Mouse (Mus musculus): ENCODE results near the gene Srgap1. TPM values are rescaled to one million over a fixed set of nuclear protein-coding genes. Genes with fewer than 3 reads are reported as not detected.

Gene Srgap1
- polyA plus RNA-seq, 1 experiment = 16.2 TPM

DNA sequence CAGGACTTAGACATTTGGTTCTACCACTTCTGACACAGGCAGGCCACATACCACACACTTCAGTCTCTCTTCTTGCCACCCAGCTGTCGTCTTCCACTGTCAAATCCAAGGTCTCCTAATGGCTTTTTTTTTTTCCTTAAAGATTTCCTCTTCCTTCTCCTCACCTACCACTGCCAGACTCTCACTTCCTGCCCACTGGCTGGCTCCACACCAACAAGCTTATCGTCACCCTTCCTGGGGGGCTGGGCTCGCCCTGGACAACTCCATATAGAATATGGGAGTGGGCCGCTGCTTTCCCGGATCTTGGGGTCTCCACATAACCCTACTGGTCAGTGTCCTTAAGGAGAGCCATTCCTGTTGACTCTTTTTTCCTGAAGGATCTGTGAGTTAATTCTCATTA, 26.9 kb downstream of the Srgap1 start:
- TF ChIP-seq CTCF (IDR thresholded peaks at IDR 0.05; ENCODE audit: borderline replicate concordance, insufficient read depth, low read length) = no peak
- TF ChIP-seq POLR2A (IDR thresholded peaks at IDR 0.05; ENCODE audit: low read depth, low read length) = no peak
- H3K27ac ChIP-seq (ENCODE audit: insufficient read depth, low read length) = no peak overlapping the region
- no peak overlapping the region for H3K4me3 ChIP-seq (ENCODE audit: insufficient read depth, low read length)
- peaks cover 8% of the 10 kb centered on the region for H3K4me1 ChIP-seq (ENCODE audit: control insufficient read depth, insufficient read depth, low read length)

DNA sequence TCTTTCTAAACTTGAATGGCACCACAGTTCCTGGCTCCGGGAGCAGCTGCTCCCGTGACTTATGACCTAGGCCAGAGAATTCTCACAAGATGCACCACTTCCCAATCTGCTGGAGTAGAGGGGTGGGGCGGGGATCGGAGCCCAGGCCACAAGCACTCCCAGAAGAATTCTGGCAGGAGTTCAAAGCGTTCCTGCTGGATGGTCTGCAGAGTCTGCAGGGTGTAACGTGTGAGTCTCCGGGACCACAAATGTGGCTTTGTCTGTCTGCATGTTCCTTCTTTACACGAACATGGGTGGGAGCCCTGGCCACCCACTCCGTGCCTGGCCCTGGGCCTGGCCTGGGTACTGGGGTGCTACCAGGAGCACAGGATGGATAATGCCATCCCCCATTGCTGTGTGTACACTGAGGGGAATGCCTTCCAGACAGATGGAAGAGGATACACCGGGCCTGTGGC, 28.5 kb downstream of the Srgap1 start:
- no peak overlapping the region for H3K4me3 ChIP-seq (ENCODE audit: insufficient read depth, low read length)
- TF ChIP-seq CTCF (IDR thresholded peaks at IDR 0.05; ENCODE audit: borderline replicate concordance, insufficient read depth, low read length) (no peak), POLR2A (IDR thresholded peaks at IDR 0.05; ENCODE audit: low read depth, low read length) (no peak)
- H3K4me1 ChIP-seq (ENCODE audit: control insufficient read depth, insufficient read depth, low read length) = peaks cover 8% of the 10 kb centered on the region
- H3K27ac ChIP-seq (ENCODE audit: insufficient read depth, low read length) = no peak overlapping the region

DNA sequence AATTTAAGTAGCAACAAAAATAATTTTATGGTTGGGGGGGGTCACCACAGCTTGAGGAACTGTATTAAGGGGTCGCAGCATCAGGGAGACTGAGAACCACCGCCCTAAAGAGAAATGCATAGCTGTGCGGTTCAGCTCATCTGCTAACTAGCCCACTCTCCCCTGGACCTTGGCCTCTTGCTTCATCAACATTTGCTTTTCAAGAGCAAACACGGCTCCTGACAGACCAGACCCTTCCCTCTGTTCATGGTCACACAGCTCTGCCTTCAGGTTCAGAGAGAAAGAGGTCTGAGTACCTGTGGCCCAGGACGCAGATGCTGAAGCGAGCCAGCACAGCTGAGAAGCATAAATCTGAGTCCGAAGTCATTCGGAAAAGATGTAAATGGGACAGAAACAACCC, 29.4 kb downstream of the Srgap1 start:
- peaks cover 8% of the 10 kb centered on the region for H3K4me1 ChIP-seq (ENCODE audit: control insufficient read depth, insufficient read depth, low read length)
- H3K27ac ChIP-seq (ENCODE audit: insufficient read depth, low read length) = no peak overlapping the region
- TF ChIP-seq CTCF (IDR thresholded peaks at IDR 0.05; ENCODE audit: borderline replicate concordance, insufficient read depth, low read length) (no peak), POLR2A (IDR thresholded peaks at IDR 0.05; ENCODE audit: low read depth, low read length) (no peak)
- no peak overlapping the region for H3K4me3 ChIP-seq (ENCODE audit: insufficient read depth, low read length)

DNA sequence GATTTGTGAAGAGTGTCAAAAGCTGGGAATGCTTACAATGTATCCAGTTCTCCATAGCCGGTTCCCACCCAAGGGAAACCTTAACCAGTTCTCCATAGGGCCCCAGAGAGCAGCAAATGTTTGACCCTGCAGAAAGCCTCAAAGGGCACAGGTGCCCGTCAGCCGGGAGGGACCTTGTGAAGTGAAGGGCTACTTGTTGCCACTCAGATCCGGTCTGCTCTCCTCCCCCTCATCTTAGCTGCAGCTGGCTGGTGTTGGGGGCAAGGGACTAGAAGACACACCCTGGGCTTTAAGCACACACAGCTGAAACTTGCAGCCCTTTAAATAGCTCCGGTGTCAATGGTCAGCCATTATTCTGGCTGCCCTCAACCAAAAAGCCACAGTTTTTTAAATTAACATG, 30.1 kb downstream of the Srgap1 start:
- no peak for TF ChIP-seq CTCF (IDR thresholded peaks at IDR 0.05; ENCODE audit: borderline replicate concordance, insufficient read depth, low read length)
- no peak for TF ChIP-seq POLR2A (IDR thresholded peaks at IDR 0.05; ENCODE audit: low read depth, low read length)
- Histone ChIP-seq H3K27ac (ENCODE audit: insufficient read depth, low read length) (no peak overlapping the region), H3K4me3 (ENCODE audit: insufficient read depth, low read length) (no peak overlapping the region), H3K4me1 (ENCODE audit: control insufficient read depth, insufficient read depth, low read length) (peaks cover 8% of the 10 kb centered on the region)

DNA sequence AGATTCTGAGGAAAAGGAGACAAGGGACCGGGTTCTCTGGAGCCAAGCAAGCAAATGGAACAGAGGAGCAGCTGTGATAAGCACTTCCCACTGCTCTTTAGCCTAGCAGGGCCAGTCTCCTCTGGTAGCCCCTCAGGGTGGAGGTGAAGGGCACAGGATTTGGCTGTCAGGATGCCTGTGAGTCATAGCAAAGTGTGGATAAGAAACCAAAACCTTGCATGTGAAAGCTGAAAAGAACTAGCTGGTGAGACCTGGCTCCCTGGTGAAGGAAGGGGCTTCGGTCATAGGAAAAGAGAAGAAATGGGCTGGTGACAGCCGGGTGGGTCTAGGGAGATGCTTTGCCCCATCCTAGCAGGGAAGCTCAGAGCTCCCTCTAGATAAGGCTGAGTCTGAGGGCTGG, 30.5 kb downstream of the Srgap1 start:
- Histone ChIP-seq H3K4me3 (ENCODE audit: insufficient read depth, low read length) (no peak overlapping the region), H3K4me1 (ENCODE audit: control insufficient read depth, insufficient read depth, low read length) (peaks cover 8% of the 10 kb centered on the region), H3K27ac (ENCODE audit: insufficient read depth, low read length) (no peak overlapping the region)
- no peak for TF ChIP-seq CTCF (IDR thresholded peaks at IDR 0.05; ENCODE audit: borderline replicate concordance, insufficient read depth, low read length)
- no peak for TF ChIP-seq POLR2A (IDR thresholded peaks at IDR 0.05; ENCODE audit: low read depth, low read length)

DNA sequence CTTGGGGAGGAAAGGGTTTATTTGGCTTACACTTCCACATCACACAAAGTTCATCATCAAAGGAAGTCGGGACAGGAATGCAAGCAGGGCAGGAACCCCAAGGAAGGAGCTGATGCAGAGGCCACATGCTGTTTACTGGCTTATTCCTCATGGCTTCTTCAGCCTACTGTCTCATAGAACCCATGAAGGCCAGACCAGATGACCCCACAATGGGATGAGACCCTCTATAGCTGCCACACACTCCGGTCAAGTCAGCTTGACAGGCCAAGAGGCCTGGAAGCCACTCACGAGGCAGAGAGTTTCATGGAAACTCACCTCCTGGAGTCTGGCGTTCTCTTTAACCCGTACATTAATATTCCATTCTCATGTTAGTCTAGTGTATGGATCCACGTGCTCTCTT, 34.8 kb downstream of the Srgap1 start:
- Histone ChIP-seq H3K4me1 (ENCODE audit: control insufficient read depth, insufficient read depth, low read length) (peaks cover 7% of the 10 kb centered on the region; the same call in 1 of the 2 replicates), H3K4me3 (ENCODE audit: insufficient read depth, low read length) (no peak overlapping the region), H3K27ac (ENCODE audit: insufficient read depth, low read length) (no peak overlapping the region)
- TF ChIP-seq POLR2A (IDR thresholded peaks at IDR 0.05; ENCODE audit: low read depth, low read length) (no peak), CTCF (IDR thresholded peaks at IDR 0.05; ENCODE audit: borderline replicate concordance, insufficient read depth, low read length) (no peak)

DNA sequence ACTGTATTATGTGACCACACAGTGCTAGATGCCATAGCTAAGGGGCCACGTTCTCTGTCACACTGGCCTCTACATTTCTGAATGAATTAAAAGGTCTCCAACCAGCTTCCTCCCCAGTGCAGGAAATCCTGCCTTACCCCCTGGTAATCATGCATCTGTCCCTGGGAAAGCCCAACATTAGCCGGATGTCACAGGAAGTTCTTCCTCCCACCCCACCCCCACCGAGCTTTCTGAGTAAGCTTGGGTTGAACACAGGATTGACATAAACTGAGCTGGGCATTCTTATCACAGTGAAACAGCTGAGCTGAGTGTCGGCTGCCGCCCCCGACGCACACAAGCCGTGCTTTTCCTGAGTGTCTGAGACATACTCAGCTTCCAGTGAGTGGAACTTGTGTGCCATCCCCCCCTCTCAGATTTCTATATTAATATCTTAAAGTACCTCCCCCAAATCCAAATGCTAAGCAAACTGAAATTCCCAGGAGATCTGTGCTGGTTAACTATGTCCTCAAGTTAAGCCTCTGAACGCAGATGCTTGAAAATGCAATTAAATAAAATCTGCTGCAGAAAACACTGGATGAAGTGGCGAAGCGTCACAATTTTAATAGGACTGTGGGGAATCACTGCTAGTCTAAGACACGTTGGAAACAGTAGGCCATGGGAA, 38.3 kb downstream of the Srgap1 start:
- H3K27ac ChIP-seq (ENCODE audit: insufficient read depth, low read length) = no peak overlapping the region; the same call in 1 of the 2 replicates
- H3K4me1 ChIP-seq (ENCODE audit: control insufficient read depth, insufficient read depth, low read length) = peaks cover 7% of the 10 kb centered on the region; the same call in 1 of the 2 replicates
- no peak for TF ChIP-seq POLR2A (IDR thresholded peaks at IDR 0.05; ENCODE audit: low read depth, low read length)
- no peak for TF ChIP-seq CTCF (IDR thresholded peaks at IDR 0.05; ENCODE audit: borderline replicate concordance, insufficient read depth, low read length)
- no peak overlapping the region for H3K4me3 ChIP-seq (ENCODE audit: insufficient read depth, low read length)

DNA sequence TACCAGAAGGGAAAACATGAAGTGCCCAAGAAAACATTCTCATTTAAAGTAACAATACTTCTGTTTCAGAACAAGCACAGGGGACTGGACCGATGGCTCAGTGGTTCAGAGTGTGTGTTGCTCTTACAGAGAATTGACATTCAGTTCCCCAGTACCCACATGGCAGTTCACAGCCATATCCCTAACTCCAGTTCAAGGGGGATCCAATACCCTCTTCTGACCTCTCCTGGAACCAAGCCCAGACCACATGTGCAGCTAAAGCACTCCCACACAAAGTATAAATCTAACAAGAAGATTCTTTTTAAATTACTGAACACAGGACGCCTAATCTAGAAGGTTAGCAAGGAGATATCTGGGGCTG, 38.8 kb downstream of the Srgap1 start:
- Histone ChIP-seq H3K4me3 (ENCODE audit: insufficient read depth, low read length) (no peak overlapping the region), H3K4me1 (ENCODE audit: control insufficient read depth, insufficient read depth, low read length) (peaks cover 7% of the 10 kb centered on the region; the same call in 1 of the 2 replicates), H3K27ac (ENCODE audit: insufficient read depth, low read length) (no peak overlapping the region; the same call in 1 of the 2 replicates)
- no peak for TF ChIP-seq CTCF (IDR thresholded peaks at IDR 0.05; ENCODE audit: borderline replicate concordance, insufficient read depth, low read length)
- TF ChIP-seq POLR2A (IDR thresholded peaks at IDR 0.05; ENCODE audit: low read depth, low read length) = no peak

DNA sequence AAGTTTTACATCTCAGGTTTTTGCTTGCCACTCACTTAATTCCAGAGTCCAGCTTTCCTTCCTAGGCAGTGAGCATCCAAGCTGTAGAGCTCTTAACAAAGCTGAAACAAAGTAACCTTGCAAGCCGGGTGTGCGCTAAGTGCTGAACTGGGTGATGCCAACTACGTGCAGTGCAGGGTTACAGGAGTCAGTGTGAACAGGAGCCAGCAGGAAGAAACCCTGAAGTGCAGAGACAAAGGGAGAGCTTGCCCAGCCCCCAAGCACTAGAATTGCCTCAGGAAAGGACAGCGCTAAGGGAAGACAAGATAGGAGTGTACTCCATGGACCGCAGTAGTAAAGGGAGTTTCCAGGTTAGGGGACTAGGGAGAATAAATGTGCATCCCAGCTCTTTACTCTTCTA, 40.5 kb downstream of the Srgap1 start:
- Histone ChIP-seq H3K4me1 (ENCODE audit: control insufficient read depth, insufficient read depth, low read length) (peaks cover 7% of the 10 kb centered on the region; the same call in 1 of the 2 replicates), H3K27ac (ENCODE audit: insufficient read depth, low read length) (no peak overlapping the region), H3K4me3 (ENCODE audit: insufficient read depth, low read length) (no peak overlapping the region)
- TF ChIP-seq CTCF (IDR thresholded peaks at IDR 0.05; ENCODE audit: borderline replicate concordance, insufficient read depth, low read length) = no peak
- no peak for TF ChIP-seq POLR2A (IDR thresholded peaks at IDR 0.05; ENCODE audit: low read depth, low read length)

DNA sequence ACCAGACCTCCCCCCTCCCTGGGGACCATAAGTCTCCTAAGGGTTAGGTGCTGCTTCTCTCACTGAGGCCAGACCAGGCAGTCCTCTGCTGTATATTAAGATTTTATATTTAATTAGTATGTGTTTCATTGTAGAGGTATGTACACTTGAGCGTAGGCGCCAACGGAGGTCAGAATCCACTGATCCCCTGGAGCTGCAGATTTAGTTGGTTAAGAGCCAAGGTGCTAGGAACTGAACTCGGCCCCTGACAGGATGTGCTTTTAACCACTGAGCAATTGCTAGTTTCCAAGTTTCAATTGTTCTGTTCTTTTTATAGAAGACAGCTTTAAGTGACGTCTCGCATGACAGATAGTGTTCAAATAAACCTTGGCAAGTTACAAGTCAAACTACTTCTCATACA, 41.0 kb downstream of the Srgap1 start:
- Histone ChIP-seq H3K27ac (ENCODE audit: insufficient read depth, low read length) (no peak overlapping the region), H3K4me3 (ENCODE audit: insufficient read depth, low read length) (no peak overlapping the region), H3K4me1 (ENCODE audit: control insufficient read depth, insufficient read depth, low read length) (peaks cover 7% of the 10 kb centered on the region; the same call in 1 of the 2 replicates)
- no peak for TF ChIP-seq CTCF (IDR thresholded peaks at IDR 0.05; ENCODE audit: borderline replicate concordance, insufficient read depth, low read length)
- TF ChIP-seq POLR2A (IDR thresholded peaks at IDR 0.05; ENCODE audit: low read depth, low read length) = no peak
